11 mouse cellular contexts compared by ENCODE assay signal in the genomic region with DNA sequence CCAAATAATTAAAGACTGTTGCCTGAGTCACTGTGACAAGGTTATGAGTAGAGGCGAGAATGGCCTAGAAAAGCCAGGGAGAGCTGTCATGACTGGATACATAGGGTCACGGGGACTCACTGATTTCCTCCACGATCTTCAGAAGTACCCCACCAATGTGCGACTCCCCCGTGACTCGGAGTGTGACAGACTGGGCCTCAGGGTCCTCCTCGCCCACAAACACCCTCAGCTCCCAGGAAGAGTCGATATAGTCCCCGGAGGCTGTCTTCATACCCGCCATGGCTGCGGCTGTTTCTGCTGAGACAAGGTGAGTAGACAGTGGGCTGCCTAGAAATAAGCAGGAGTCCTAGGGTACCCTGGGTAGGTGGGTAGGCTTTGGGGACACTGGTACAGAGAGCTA. TPM values are rescaled to one million over a fixed set of nuclear protein-coding genes. Genes with fewer than 3 reads are reported as not detected.
DNase-seq lines count a peak whose midpoint lies in the region; ATAC-seq and TF ChIP-seq lines count a peak whose summit lies in the region.
"Had no signal": no experiment of that assay in that cellular context is flagged by ENCODE, and none has a peak within 500 bp of the region (broad histone marks: within the 10 kb centered on the region; RNA-seq: fewer than 3 reads in every experiment).

No protein-coding gene starts in this region.

- H3K4me1 ChIP-seq in lung, adult 2 months (ENCODE audit: control insufficient read depth, insufficient read depth, low read length) = no peaks in the 10 kb centered on the region
- no peaks in the 10 kb centered on the region for H3K4me1 ChIP-seq in intestine, postnatal 0 days (replicated peaks; ENCODE audit: control insufficient read depth, insufficient read depth, low read length)
- no peaks in the 10 kb centered on the region for H3K4me1 ChIP-seq in small intestine, adult 2 months (ENCODE audit: control insufficient read depth, insufficient read depth, insufficient read length, low read length)
- H3K4me1 ChIP-seq in midbrain, embryonic 16.5 days (ENCODE audit: control insufficient read depth, insufficient read depth, low read length) = no peaks in the 10 kb centered on the region
- H3K4me1 ChIP-seq: midbrain, embryonic 12.5 days had no signal

- 85% methylated on average over 11 of the region's 11 CpGs for WGBS in lung, adult 2 months
- WGBS in intestine, postnatal 0 days = 90% methylated on average over 11 of the region's 11 CpGs
- WGBS in small intestine, adult 2 months = 83% methylated on average over 11 of the region's 11 CpGs
- 94% methylated on average over 11 of the region's 11 CpGs for WGBS in midbrain, embryonic 16.5 days

- DNase-seq in CD4-positive, CD25-positive, alpha-beta regulatory T cell, adult 2 months (ENCODE audit: low read depth, low spot score) = peak; percentile 31
- DNase-seq in lung, adult 2 months = no peak
- no peak for DNase-seq in lung, adult 18-20 months
- no peak for DNase-seq in embryo, embryonic 9.5 days (ENCODE audit: extremely low spot score)

- TF ChIP-seq CTCF in lung, adult 2 months (IDR thresholded peaks at IDR 0.05; ENCODE audit: insufficient read depth, low read length) = no peak
- TF ChIP-seq CTCF in intestine, postnatal 0 days (IDR thresholded peaks at IDR 0.05; ENCODE audit: low read depth) = no peak
- no peak for TF ChIP-seq CTCF in small intestine, adult 2 months (IDR thresholded peaks at IDR 0.05; ENCODE audit: extremely low read depth, insufficient read length, insufficient replicate concordance, low read depth, low read length)

- H3K36me3 ChIP-seq in intestine, postnatal 0 days (ENCODE audit: control insufficient read depth, insufficient read depth) = peaks cover 36% of the 10 kb centered on the region
- peaks cover 32% of the 10 kb centered on the region for H3K36me3 ChIP-seq in small intestine, adult 2 months (ENCODE audit: control insufficient read depth, insufficient read depth, low read length)
- peaks cover 20% of the 10 kb centered on the region for H3K36me3 ChIP-seq in midbrain, embryonic 16.5 days (ENCODE audit: control insufficient read depth, insufficient read depth, low read length)

- no peak for TF ChIP-seq POLR2A in lung, adult 2 months (IDR thresholded peaks at IDR 0.05; ENCODE audit: borderline replicate concordance, extremely low read depth, low read depth, low read length)
- no peak for TF ChIP-seq POLR2A in small intestine, adult 2 months (IDR thresholded peaks at IDR 0.05; ENCODE audit: low read depth, low read length)

- peak overlapping the region; percentile 57 for H3K4me3 ChIP-seq in lung, adult 2 months (replicated peaks; ENCODE audit: extremely low read depth, low read depth, low read length)
- H3K4me3 ChIP-seq in intestine, postnatal 0 days (ENCODE audit: low read depth, low read length) = no peak overlapping the region
- peak overlapping the region; percentile 52 for H3K4me3 ChIP-seq in small intestine, adult 2 months (ENCODE audit: low read depth, low read length)
- no peak overlapping the region for H3K4me3 ChIP-seq in midbrain, embryonic 16.5 days (ENCODE audit: low read depth, low read length)
- H3K4me3 ChIP-seq: midbrain, embryonic 12.5 days had no signal

- H3K9me3 ChIP-seq in intestine, postnatal 0 days (ENCODE audit: control insufficient read depth) = no peaks in the 10 kb centered on the region
- H3K9me3 ChIP-seq in midbrain, embryonic 16.5 days (replicated peaks; ENCODE audit: control insufficient read depth, low read length, poor library complexity, severe bottlenecking) = no peaks in the 10 kb centered on the region
- H3K9me3 ChIP-seq: midbrain, embryonic 12.5 days had no signal

- H3K9ac ChIP-seq in intestine, postnatal 0 days (ENCODE audit: low read depth, low read length) = no peak overlapping the region
- H3K9ac ChIP-seq in midbrain, embryonic 16.5 days (ENCODE audit: low read depth, low read length) = no peak overlapping the region
- H3K9ac ChIP-seq: midbrain, embryonic 12.5 days had no signal

- H3K4me2 ChIP-seq in intestine, postnatal 0 days (replicated peaks; ENCODE audit: low read depth) = peak overlapping the region; percentile 4; the same call in 1 of the 2 replicates
- H3K4me2 ChIP-seq in midbrain, embryonic 16.5 days (ENCODE audit: low read length) = no peak overlapping the region
- H3K4me2 ChIP-seq: midbrain, embryonic 12.5 days had no signal

- no peak for ATAC-seq in CD4-positive, CD25-positive, alpha-beta regulatory T cell, adult 4 months
- no peak for ATAC-seq in intestine, postnatal 0 days
- ATAC-seq in midbrain, embryonic 16.5 days = no peak
- ATAC-seq: forebrain, embryonic 16.5 days; Patski had no signal

- H3K27me3 ChIP-seq in intestine, postnatal 0 days (replicated peaks; ENCODE audit: control insufficient read depth, insufficient read depth, low read length) = no peaks in the 10 kb centered on the region
- no peaks in the 10 kb centered on the region for H3K27me3 ChIP-seq in small intestine, adult 2 months (ENCODE audit: control insufficient read depth, insufficient read depth, low read length)
- no peaks in the 10 kb centered on the region for H3K27me3 ChIP-seq in midbrain, embryonic 16.5 days (ENCODE audit: control insufficient read depth, insufficient read depth, low read depth, low read length)
- H3K27me3 ChIP-seq: midbrain, embryonic 12.5 days; Patski had no signal

- peak overlapping the region; percentile 17 for H3K27ac ChIP-seq in intestine, postnatal 0 days (ENCODE audit: low read depth, low read length)
- H3K27ac ChIP-seq in small intestine, adult 2 months (ENCODE audit: insufficient read depth, low read depth, low read length) = peak overlapping the region; percentile 82
- no peak overlapping the region for H3K27ac ChIP-seq in midbrain, embryonic 16.5 days (ENCODE audit: low read length)
- H3K27ac ChIP-seq: midbrain, embryonic 12.5 days had no signal

RNA-seq across cellular contexts. Expression of a gene that starts 0.7 kb away (rescaled TPM):
- 100 to 1,000 TPM; 272 to 479 TPM for polyA plus RNA-seq in CD4-positive, CD25-positive, alpha-beta regulatory T cell, adult 4 months (2017; shearing (Covaris generic))
- polyA plus RNA-seq in lung, adult 2 months (2012; rRNA removed) = 36.8 and 41.6 TPM in 2 replicates
- polyA plus RNA-seq in intestine, postnatal 0 days (2015; fragmentation: Nextera tagmentation; extraction: Ambion mirVana) = 8.9 and 9.3 TPM in 2 replicates
- 10.2 and 18.6 TPM in 2 replicates for polyA plus RNA-seq in small intestine, adult 2 months (2012; rRNA removed)
- polyA plus RNA-seq in midbrain, embryonic 16.5 days (2015; fragmentation: Nextera tagmentation; extraction: Ambion mirVana) = 3.0 and 3.5 TPM in 2 replicates

RNA-seq across cellular contexts. Expression of a gene that starts 21.2 kb away (rescaled TPM):
- 100 to 1,000 TPM; 117 to 119 TPM for polyA plus RNA-seq in CD4-positive, CD25-positive, alpha-beta regulatory T cell, adult 4 months (2017; shearing (Covaris generic))
- 25.0 and 31.4 TPM in 2 replicates for polyA plus RNA-seq in lung, adult 2 months (2012; rRNA removed)
- polyA plus RNA-seq in intestine, postnatal 0 days (2015; fragmentation: Nextera tagmentation; extraction: Ambion mirVana) = 46.2 and 47.8 TPM in 2 replicates
- polyA plus RNA-seq in small intestine, adult 2 months (2012; rRNA removed) = 15.2 and 21.4 TPM in 2 replicates
- 204 and 211 TPM in 2 replicates for polyA plus RNA-seq in midbrain, embryonic 16.5 days (2015; fragmentation: Nextera tagmentation; extraction: Ambion mirVana)

RNA-seq across cellular contexts. Expression of a gene that starts 22.6 kb away (rescaled TPM):
- 10 to 100 TPM in 1 of 2 experiments, 1 to 10 TPM in 1; 8.1 to 10.9 TPM for polyA plus RNA-seq in CD4-positive, CD25-positive, alpha-beta regulatory T cell, adult 4 months (2017; shearing (Covaris generic))
- polyA plus RNA-seq in lung, adult 2 months (2012; rRNA removed) = 15.1 and 15.6 TPM in 2 replicates
- polyA plus RNA-seq in intestine, postnatal 0 days (2015; fragmentation: Nextera tagmentation; extraction: Ambion mirVana) = 7.6 and 10.2 TPM in 2 replicates
- polyA plus RNA-seq in small intestine, adult 2 months (2012; rRNA removed) = 5.2 and 7.7 TPM in 2 replicates
- polyA plus RNA-seq in midbrain, embryonic 16.5 days (2015; fragmentation: Nextera tagmentation; extraction: Ambion mirVana) = 17.2 and 17.3 TPM in 2 replicates

RNA-seq across cellular contexts. Expression of a gene that starts 22.6 kb away (rescaled TPM):
- 10 to 100 TPM; 34.8 to 39.6 TPM for polyA plus RNA-seq in CD4-positive, CD25-positive, alpha-beta regulatory T cell, adult 4 months (2017; shearing (Covaris generic))
- 27.5 and 29.9 TPM in 2 replicates for polyA plus RNA-seq in lung, adult 2 months (2012; rRNA removed)
- polyA plus RNA-seq in intestine, postnatal 0 days (2015; fragmentation: Nextera tagmentation; extraction: Ambion mirVana) = 50.4 and 51.9 TPM in 2 replicates
- 41.2 and 53.8 TPM in 2 replicates for polyA plus RNA-seq in small intestine, adult 2 months (2012; rRNA removed)
- polyA plus RNA-seq in midbrain, embryonic 16.5 days (2015; fragmentation: Nextera tagmentation; extraction: Ambion mirVana) = 19.4 and 19.6 TPM in 2 replicates

RNA-seq across cellular contexts. Expression of a gene that starts 26.2 kb away (rescaled TPM):
- polyA plus RNA-seq in CD4-positive, CD25-positive, alpha-beta regulatory T cell, adult 4 months (2017; shearing (Covaris generic)) = 10 to 100 TPM; 59.8 to 74.9 TPM
- 36.9 and 38.9 TPM in 2 replicates for polyA plus RNA-seq in lung, adult 2 months (2012; rRNA removed)
- 32.3 and 35.1 TPM in 2 replicates for polyA plus RNA-seq in intestine, postnatal 0 days (2015; fragmentation: Nextera tagmentation; extraction: Ambion mirVana)
- 34.1 and 53.4 TPM in 2 replicates for polyA plus RNA-seq in small intestine, adult 2 months (2012; rRNA removed)
- polyA plus RNA-seq in midbrain, embryonic 16.5 days (2015; fragmentation: Nextera tagmentation; extraction: Ambion mirVana) = 21.6 and 22.9 TPM in 2 replicates

Comparison
In these comparisons a context has a peak if more than half of its experiments do, and no peak if none do; other contexts are left out.
1. H3K4me3 ChIP-seq: peak in lung, adult 2 months (single experiment) and small intestine, adult 2 months (single experiment); none in intestine, postnatal 0 days (single experiment) and midbrain, embryonic 16.5 days (single experiment).